Mouse (Mus musculus): ENCODE results near the gene Cdca3.

Gene Cdca3

DNA sequence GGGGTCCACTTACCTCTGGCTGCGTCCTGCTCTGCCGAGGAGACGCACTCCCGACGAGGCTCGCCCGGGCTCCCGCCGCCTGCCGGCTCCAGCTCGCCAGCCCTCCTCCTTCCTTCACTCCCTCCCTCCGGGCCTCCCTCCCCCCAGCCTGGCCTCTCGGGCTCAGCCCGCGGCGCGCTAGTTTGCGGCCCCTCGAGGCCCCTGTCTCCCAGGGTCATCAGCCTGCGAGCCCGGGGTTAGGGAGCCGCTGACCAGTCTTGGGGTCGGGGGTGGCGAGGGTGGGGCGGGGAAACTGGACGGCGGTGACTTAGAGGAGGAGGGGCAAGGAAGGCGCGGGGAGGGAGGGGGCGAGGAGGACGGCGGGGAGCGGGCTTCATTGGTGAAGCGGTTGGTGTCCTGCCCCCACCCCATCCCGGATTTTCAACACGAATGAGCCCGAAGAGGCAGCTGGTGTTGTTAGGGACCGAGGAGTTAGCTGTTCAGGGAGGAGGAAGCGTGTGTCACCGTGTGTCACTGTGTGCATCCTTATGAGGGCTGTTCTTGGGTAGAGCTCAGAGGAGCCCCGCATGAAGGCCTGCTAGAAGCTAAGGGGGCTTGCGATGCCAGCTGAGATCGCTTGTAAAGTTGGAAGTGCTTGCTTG, 34.4 kb downstream of the Cdca3 start, which contains the start of gene Gpr162:
Gpr162 (minus strand) TSS at position 326 of the 641 bp plus-strand sequence.
- peak; percentile 31 to 41 for DNase-seq (ENCODE audit: low spot score in 2 of 2)

DNA sequence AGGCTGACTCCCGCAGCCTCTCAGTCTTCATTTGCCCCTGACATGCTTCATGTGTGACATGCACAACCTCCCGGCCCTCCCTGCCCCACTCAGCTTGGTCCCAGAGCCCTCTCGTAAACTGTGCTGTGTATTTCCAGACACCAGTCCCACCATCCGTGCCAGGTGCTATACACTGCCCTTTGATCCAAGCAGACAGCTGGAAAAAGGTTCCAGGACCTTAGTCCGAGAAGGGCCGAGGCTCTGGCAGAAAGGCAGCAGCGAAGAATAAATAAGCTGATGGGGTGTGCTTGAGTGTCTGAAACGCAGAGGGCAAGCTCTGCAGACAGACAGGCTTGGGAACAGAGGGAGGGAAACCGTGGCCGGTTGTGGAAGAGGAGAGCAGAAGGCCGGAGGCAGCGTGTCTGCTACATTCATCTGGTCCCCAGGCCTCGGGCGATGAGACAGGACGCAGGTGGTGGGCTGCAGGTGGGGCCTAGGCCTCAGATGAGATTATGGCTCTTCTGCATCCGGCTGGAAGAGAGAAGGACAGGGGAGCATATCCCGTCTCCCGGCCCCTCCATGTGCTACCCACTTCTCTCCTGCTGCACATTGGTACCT, 36.5 kb downstream of the Cdca3 start:
- no peak for DNase-seq (ENCODE audit: low spot score in 2 of 2)

DNA sequence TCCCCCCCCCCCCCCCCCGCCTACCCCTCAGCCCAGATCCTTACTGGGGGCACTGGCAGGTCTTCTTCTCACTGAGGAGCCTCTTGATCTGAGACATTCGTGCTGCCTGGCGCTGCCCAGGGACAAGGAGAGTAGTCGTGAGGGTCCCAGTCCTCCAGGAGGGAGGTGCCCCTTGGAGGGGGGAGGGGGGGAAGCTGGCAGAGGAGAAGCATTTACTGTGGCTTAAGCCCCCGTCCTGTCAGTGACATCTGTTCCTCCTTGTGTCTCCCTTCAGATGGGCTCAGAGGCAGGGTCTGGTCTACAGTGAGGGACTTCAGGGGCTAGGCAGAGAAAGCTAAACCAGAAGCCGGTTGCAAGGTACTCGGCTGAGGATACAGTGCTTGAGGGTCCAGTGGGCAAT, 37.2 kb downstream of the Cdca3 start:
- DNase-seq (ENCODE audit: low spot score in 2 of 2) = no peak

DNA sequence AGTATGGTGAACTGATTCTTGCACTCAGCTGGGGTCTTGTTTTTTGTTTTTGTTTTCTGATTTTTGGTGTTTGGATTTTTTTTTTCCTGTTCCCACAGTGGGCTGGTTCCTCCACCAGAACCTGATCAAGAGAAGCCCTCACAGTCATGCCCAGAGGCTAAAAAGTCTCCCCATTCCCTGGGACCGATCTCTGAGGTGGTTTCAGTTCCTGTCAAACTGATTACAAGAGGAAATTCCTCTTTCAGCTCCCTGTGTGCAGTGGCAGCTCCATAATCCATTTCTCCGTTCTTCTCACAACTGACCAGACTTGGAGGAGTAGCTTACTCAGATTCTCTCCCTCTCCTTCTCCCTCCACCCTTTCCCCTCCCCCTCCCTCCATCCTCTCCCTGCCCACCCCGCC, 45.0 kb downstream of the Cdca3 start:
- DNase-seq (ENCODE audit: low spot score in 2 of 2) = no peak

DNA sequence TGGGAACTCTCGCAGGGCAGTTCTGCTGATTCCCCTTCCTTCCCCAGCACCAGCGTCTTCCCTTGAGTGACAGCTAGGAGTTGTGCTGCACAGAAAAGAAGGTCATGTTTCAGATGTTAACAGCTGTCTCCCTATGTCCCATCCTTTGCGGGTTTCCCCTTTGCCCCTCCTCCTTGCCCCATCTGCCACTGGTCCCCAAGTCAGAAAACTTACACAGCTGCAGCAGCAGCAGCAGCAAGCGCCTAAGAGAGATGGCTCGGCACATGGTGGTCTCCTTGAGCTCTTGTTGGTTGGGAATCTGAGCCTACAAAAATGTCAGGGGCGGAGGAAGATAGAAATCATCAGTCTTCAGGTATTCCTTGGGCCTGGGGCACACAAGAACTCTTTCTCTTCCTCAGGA, 50.0 kb downstream of the Cdca3 start:
- DNase-seq (ENCODE audit: low spot score in 2 of 2) = no peak

DNA sequence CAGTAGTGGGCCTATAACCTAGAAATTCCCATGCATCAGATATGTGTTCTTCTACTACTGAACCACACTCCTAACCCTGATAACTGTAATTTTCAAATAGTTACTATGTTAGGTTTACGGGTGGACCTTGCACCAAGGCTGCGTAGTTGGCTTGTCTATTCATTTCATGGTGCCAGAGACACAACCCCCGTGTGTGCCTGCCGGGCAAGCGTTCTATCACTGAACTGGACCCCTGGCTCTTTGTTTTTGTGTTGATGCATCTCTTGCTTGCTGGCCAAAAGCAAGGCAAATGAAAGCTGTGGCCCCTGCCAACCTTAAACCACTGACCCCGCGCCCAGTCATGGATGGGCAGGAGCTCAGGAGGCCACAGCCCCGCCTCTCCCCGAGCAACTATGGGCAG, 52.5 kb downstream of the Cdca3 start:
- DNase-seq (ENCODE audit: low spot score in 2 of 2) = no peak
